In the genomic region with DNA sequence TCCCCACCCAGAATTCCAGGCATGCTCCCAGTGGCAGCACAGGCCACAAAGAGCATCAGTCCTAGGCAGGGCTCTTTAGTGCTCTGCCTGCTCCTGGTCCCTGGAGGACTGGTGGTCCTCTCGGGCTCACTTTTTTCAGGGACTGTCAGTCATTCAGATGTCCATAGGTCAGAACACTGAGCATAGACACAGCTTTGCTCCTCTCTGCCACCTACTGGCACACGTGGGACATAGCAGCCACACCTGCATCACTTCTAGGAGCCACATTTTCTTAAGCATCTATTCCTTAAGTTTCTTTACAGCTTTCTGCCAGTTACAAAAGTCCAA, we compare ENCODE assay signal across 9 mouse cellular contexts. TPM values are rescaled to one million over a fixed set of nuclear protein-coding genes. Genes with fewer than 3 reads are reported as not detected.
DNase-seq lines count a peak whose midpoint lies in the region; ATAC-seq and TF ChIP-seq lines count a peak whose summit lies in the region.
"Had no signal": no experiment of that assay in that cellular context is flagged by ENCODE, and none has a peak within 500 bp of the region (broad histone marks: within the 10 kb centered on the region; RNA-seq: fewer than 3 reads in every experiment).

No protein-coding gene starts in this region.

- TF ChIP-seq CTCF in midbrain, postnatal 0 days (IDR thresholded peaks at IDR 0.05) = peak; percentile 85

- H3K4me2 ChIP-seq in kidney, embryonic 14.5 days (replicated peaks; ENCODE audit: low read depth, low read length) = no peak overlapping the region
- no peak overlapping the region for H3K4me2 ChIP-seq in midbrain, postnatal 0 days (ENCODE audit: low read depth, low read length, poor library complexity, severe bottlenecking)

- no peaks in the 10 kb centered on the region for H3K36me3 ChIP-seq in kidney, embryonic 14.5 days (ENCODE audit: control insufficient read depth, insufficient read depth, low read length)
- H3K36me3 ChIP-seq in midbrain, postnatal 0 days (ENCODE audit: insufficient read depth, low read length) = no peaks in the 10 kb centered on the region

- no peak overlapping the region for H3K9ac ChIP-seq in kidney, embryonic 14.5 days (ENCODE audit: low read depth, low read length)
- no peak overlapping the region for H3K9ac ChIP-seq in midbrain, postnatal 0 days (replicated peaks; ENCODE audit: low read length, poor library complexity, severe bottlenecking)

- no peak overlapping the region for H3K27ac ChIP-seq in kidney, embryonic 14.5 days (ENCODE audit: low read depth, low read length)
- 0 out of 2 replicates have a peak overlapping the region, but pooled peaks have one; percentile 55 for H3K27ac ChIP-seq in midbrain, postnatal 0 days (ENCODE audit: low read depth, low read length)

- 7% methylated on average over 2 of the region's 2 CpGs for WGBS in kidney, embryonic 14.5 days
- 5% methylated on average over 2 of the region's 2 CpGs for WGBS in midbrain, postnatal 0 days

- DNase-seq in kidney, postnatal 10 days = no peak
- DNase-seq in ZHBTc4 (ENCODE audit: low read depth, low spot score) (peak; percentile 75), MN1 (ENCODE audit: low spot score) (no peak)
- peak; percentile 21 for DNase-seq in midbrain, postnatal 0 days (ENCODE audit: low spot score)
- no peak for DNase-seq in adrenal gland, postnatal 4 days (ENCODE audit: low spot score in 2 of 2)
- DNase-seq in cerebellum, adult 18-20 months = no peak

- H3K4me3 ChIP-seq in kidney, embryonic 14.5 days (ENCODE audit: low read length) = no peak overlapping the region
- H3K4me3 ChIP-seq in midbrain, postnatal 0 days (ENCODE audit: low read depth, low read length) = no peak overlapping the region

- 0 out of 2 replicates have a peak, but pooled peaks have one; percentile 2 for ATAC-seq in kidney, embryonic 14.5 days (ENCODE audit: low FRiP score, low TSS enrichment)
- peak; percentile 60 for ATAC-seq in granulocyte monocyte progenitor cell, adult 5-6 weeks (replicated peaks; ENCODE audit: poor library complexity, severe bottlenecking)
- ATAC-seq in midbrain, postnatal 0 days (ENCODE audit: low FRiP score) = peak; percentile 4; the same call in 1 of the 2 replicates

- no peaks in the 10 kb centered on the region for H3K27me3 ChIP-seq in kidney, embryonic 14.5 days (ENCODE audit: control insufficient read depth, insufficient read depth, low read length)
- no peaks in the 10 kb centered on the region for H3K27me3 ChIP-seq in midbrain, postnatal 0 days (ENCODE audit: insufficient read depth, low read length)

- no peaks in the 10 kb centered on the region for H3K4me1 ChIP-seq in kidney, embryonic 14.5 days (ENCODE audit: control insufficient read depth, insufficient read depth, low read length)
- no peaks in the 10 kb centered on the region for H3K4me1 ChIP-seq in midbrain, postnatal 0 days (ENCODE audit: insufficient read depth, low read length)

- H3K9me3 ChIP-seq in kidney, embryonic 14.5 days (ENCODE audit: control insufficient read depth, low read length) = no peaks in the 10 kb centered on the region
- no peaks in the 10 kb centered on the region for H3K9me3 ChIP-seq in midbrain, postnatal 0 days (ENCODE audit: low read length)

RNA-seq across cellular contexts. Expression of a gene that starts 12.6 kb away (rescaled TPM):
- not detected in 2 replicates for polyA plus RNA-seq in kidney, embryonic 14.5 days (2014; fragmentation: Nextera tagmentation; extraction: Ambion mirVana)
- total RNA-seq in granulocyte monocyte progenitor cell, adult 5-6 weeks (2014; fragmentation: Nextera tagmentation) = not detected in 2 replicates
- total RNA-seq in granulocyte monocyte progenitor cell, adult 5-6 weeks (2017) = not detected in 2 replicates
- total RNA-seq in midbrain, postnatal 0 days (2014; rRNA removed) = 5.2 and 8.9 TPM in 2 replicates
- 4.7 and 5.8 TPM in 2 replicates for polyA plus RNA-seq in midbrain, postnatal 0 days (2015; fragmentation: Nextera tagmentation; extraction: Ambion mirVana)
- 10 to 100 TPM in 1 of 2 experiments, 1 to 10 TPM in 1; 2.4 to 57.1 TPM for total RNA-seq in adrenal gland, postnatal 4 days (2021)
- total RNA-seq: hematopoietic stem cell, adult 5-6 weeks had no signal

RNA-seq across cellular contexts. Expression of a gene that starts 54.0 kb away (rescaled TPM):
- not detected in 2 replicates for polyA plus RNA-seq in kidney, embryonic 14.5 days (2014; fragmentation: Nextera tagmentation; extraction: Ambion mirVana)
- total RNA-seq in granulocyte monocyte progenitor cell, adult 5-6 weeks (2014; fragmentation: Nextera tagmentation) = not detected in 2 replicates
- total RNA-seq in granulocyte monocyte progenitor cell, adult 5-6 weeks (2017) = not detected in 2 replicates
- total RNA-seq in midbrain, postnatal 0 days (2014; rRNA removed) = not detected in 2 replicates
- 0.13 and 1.4 TPM in 2 replicates for polyA plus RNA-seq in midbrain, postnatal 0 days (2015; fragmentation: Nextera tagmentation; extraction: Ambion mirVana)
- total RNA-seq in adrenal gland, postnatal 4 days (2021) = under 1 TPM; 0.31 to 0.39 TPM
- total RNA-seq: hematopoietic stem cell, adult 5-6 weeks had no signal

Comparison
In these comparisons a context has a peak if more than half of its experiments do, and no peak if none do; other contexts are left out.
1. ATAC-seq: peak in every context shown above with its lines; median percentile 60 in granulocyte monocyte progenitor cell, adult 5-6 weeks; 4 in midbrain, postnatal 0 days; 2 in kidney, embryonic 14.5 days.
2. DNase-seq: peak in ZHBTc4 (single experiment) and midbrain, postnatal 0 days (single experiment); none in kidney, postnatal 10 days (single experiment), adrenal gland, postnatal 4 days (0 of 2), cerebellum, adult 18-20 months (0 of 2) and MN1 (single experiment).